Comparison of ENCODE assay signal across 22 mouse cellular contexts in genomic region chr7:100469502-100469901, GRCm38 (mm10). TPM values are rescaled to one million over a fixed set of nuclear protein-coding genes. Genes with fewer than 3 reads are reported as not detected.
DNase-seq lines count a peak whose midpoint lies in the region; ATAC-seq and TF ChIP-seq lines count a peak whose summit lies in the region.
"Had no signal": no experiment of that assay in that cellular context is flagged by ENCODE, and none has a peak within 500 bp of the region (broad histone marks: within the 10 kb centered on the region; RNA-seq: fewer than 3 reads in every experiment).

No protein-coding gene starts in this region.

- no peak overlapping the region for H3K4me3 ChIP-seq in gastrocnemius, adult 2 months
- no peak overlapping the region for H3K4me3 ChIP-seq in liver, embryonic 12.5 days
- H3K4me3 ChIP-seq in liver, embryonic 16.5 days (ENCODE audit: low read depth, low read length) = no peak overlapping the region
- no peak overlapping the region for H3K4me3 ChIP-seq in forebrain, embryonic 10.5 days
- H3K4me3 ChIP-seq: embryonic facial prominence, embryonic 12.5 days; hindbrain, embryonic 13.5 days had no signal

- no peaks in the 10 kb centered on the region for H3K27me3 ChIP-seq in liver, embryonic 12.5 days (replicated peaks)
- no peaks in the 10 kb centered on the region for H3K27me3 ChIP-seq in liver, embryonic 16.5 days (ENCODE audit: control insufficient read depth, insufficient read depth, low read depth, low read length)
- no peaks in the 10 kb centered on the region for H3K27me3 ChIP-seq in forebrain, embryonic 10.5 days (ENCODE audit: poor library complexity, severe bottlenecking)
- H3K27me3 ChIP-seq: embryonic facial prominence, embryonic 12.5 days; hindbrain, embryonic 13.5 days had no signal

- intact Hi-C loops in gastrocnemius, adult 2 months (cut with DNase I) = loop anchor here (5.0 kb wide), 1 partner anchor 37 kb away; no protein-coding TSS in a partner anchor

- no peak for DNase-seq in gastrocnemius, adult 2 months
- no peak for DNase-seq in gastrocnemius, postnatal 10 days
- DNase-seq in thymus, postnatal 25 days = no peak
- no peak for DNase-seq in ovary, postnatal 14 days (ENCODE audit: low spot score)
- DNase-seq in forebrain, embryonic 10.5 days (ENCODE audit: extremely low spot score, low spot score) = no peak
- DNase-seq: adrenal gland, postnatal 10 days; cerebellum, adult 11-12 months; cerebellum, adult 9-10 months; cerebellum, postnatal 25 days; gastrocnemius, postnatal 14 days; heart, postnatal 4 days had no signal

- 91% methylated on average over 1 of the region's 1 CpGs for WGBS in liver, embryonic 12.5 days (ENCODE audit: insufficient replicate concordance)
- 67% methylated on average over 1 of the region's 1 CpGs for WGBS in liver, embryonic 16.5 days (ENCODE audit: insufficient replicate concordance)
- WGBS in forebrain, embryonic 10.5 days = 97% methylated on average over 1 of the region's 1 CpGs

- peak overlapping the region; percentile 4; the same call in 1 of the 2 replicates for H3K4me2 ChIP-seq in liver, embryonic 12.5 days
- peak overlapping the region; percentile 17 for H3K4me2 ChIP-seq in liver, embryonic 16.5 days (ENCODE audit: low read depth, low read length)
- H3K4me2 ChIP-seq: embryonic facial prominence, embryonic 12.5 days; hindbrain, embryonic 13.5 days had no signal

- H3K4me1 ChIP-seq in liver, embryonic 12.5 days = peaks cover 77% of the 10 kb centered on the region
- peaks cover 50% of the 10 kb centered on the region for H3K4me1 ChIP-seq in liver, embryonic 16.5 days (ENCODE audit: control insufficient read depth, low read depth, low read length)
- no peaks in the 10 kb centered on the region for H3K4me1 ChIP-seq in forebrain, embryonic 10.5 days

- no peak for ATAC-seq in liver, embryonic 12.5 days
- no peak for ATAC-seq in liver, embryonic 16.5 days (ENCODE audit: low read depth)
- ATAC-seq: forebrain, embryonic 14.5 days; hindbrain, postnatal 0 days had no signal

- TF ChIP-seq CTCF in gastrocnemius, adult 2 months (IDR thresholded peaks at IDR 0.05) = no peak

- H3K36me3 ChIP-seq in liver, embryonic 12.5 days = peaks cover 35% of the 10 kb centered on the region
- H3K36me3 ChIP-seq in liver, embryonic 16.5 days (ENCODE audit: control insufficient read depth, insufficient read depth) = peaks cover 2% of the 10 kb centered on the region; the same call in 1 of the 2 replicates
- peaks cover 66% of the 10 kb centered on the region for H3K36me3 ChIP-seq in forebrain, embryonic 10.5 days (replicated peaks)

- H3K9me3 ChIP-seq in liver, embryonic 12.5 days (replicated peaks) = no peaks in the 10 kb centered on the region
- no peaks in the 10 kb centered on the region for H3K9me3 ChIP-seq in liver, embryonic 16.5 days (replicated peaks; ENCODE audit: control insufficient read depth, low read length)
- H3K9me3 ChIP-seq in forebrain, embryonic 10.5 days = no peaks in the 10 kb centered on the region
- H3K9me3 ChIP-seq: embryonic facial prominence, embryonic 12.5 days; hindbrain, embryonic 13.5 days had no signal

- H3K27ac ChIP-seq in gastrocnemius, adult 2 months = peak overlapping the region; percentile 97
- peak overlapping the region; percentile 100 for H3K27ac ChIP-seq in liver, embryonic 12.5 days
- peak overlapping the region; percentile 100 for H3K27ac ChIP-seq in liver, embryonic 16.5 days (ENCODE audit: low read length)
- H3K27ac ChIP-seq in forebrain, embryonic 10.5 days = no peak overlapping the region
- H3K27ac ChIP-seq: embryonic facial prominence, embryonic 12.5 days; hindbrain, embryonic 13.5 days; hindbrain, postnatal 0 days had no signal

- H3K9ac ChIP-seq in liver, embryonic 12.5 days = peak overlapping the region; percentile 69
- H3K9ac ChIP-seq in liver, embryonic 16.5 days (ENCODE audit: low read depth, low read length) = peak overlapping the region; percentile 64
- H3K9ac ChIP-seq: embryonic facial prominence, embryonic 12.5 days; hindbrain, embryonic 13.5 days had no signal

RNA-seq across cellular contexts. Expression of gene Ucp3, which starts 3.3 kb away (rescaled TPM):
- total RNA-seq in gastrocnemius, adult 2 months (2021) = 100 to 1,000 TPM; 141 to 174 TPM
- total RNA-seq in gastrocnemius, postnatal 10 days (2021) = 10 to 100 TPM; 77.1 to 79.5 TPM
- 0.10 TPM in 1 of 2 replicates, not detected in the other for polyA plus RNA-seq in liver, embryonic 12.5 days (2016; fragmentation: Nextera tagmentation; extraction: Ambion mirVana)
- 0.05 and 0.08 TPM in 2 replicates for polyA plus RNA-seq in liver, embryonic 16.5 days (2015; fragmentation: Nextera tagmentation; extraction: Ambion mirVana)
- not detected in 2 replicates for polyA plus RNA-seq in forebrain, embryonic 10.5 days (2016; fragmentation: Nextera tagmentation; extraction: Ambion mirVana)
- total RNA-seq: MEL had no signal
- polyA plus RNA-seq: brain, embryonic 14.5 days; C2C12; embryonic facial prominence, embryonic 12.5 days; forebrain, embryonic 14.5 days; hindbrain, embryonic 13.5 days had no signal

RNA-seq across cellular contexts. Expression of gene Ucp2, which starts 23.6 kb away (rescaled TPM):
- 10 to 100 TPM; 17.4 to 27.2 TPM for total RNA-seq in gastrocnemius, adult 2 months (2021)
- total RNA-seq in gastrocnemius, postnatal 10 days (2021) = 100 to 1,000 TPM; 133 to 155 TPM
- 814 and 842 TPM in 2 replicates for polyA plus RNA-seq in liver, embryonic 12.5 days (2016; fragmentation: Nextera tagmentation; extraction: Ambion mirVana)
- 722 and 766 TPM in 2 replicates for polyA plus RNA-seq in liver, embryonic 16.5 days (2015; fragmentation: Nextera tagmentation; extraction: Ambion mirVana)
- 78.7 and 93.9 TPM in 2 replicates for polyA plus RNA-seq in forebrain, embryonic 10.5 days (2016; fragmentation: Nextera tagmentation; extraction: Ambion mirVana)

RNA-seq across cellular contexts. Expression of gene Dnajb13, which starts 45.3 kb away (rescaled TPM):
- total RNA-seq in gastrocnemius, adult 2 months (2021) = not detected
- total RNA-seq in gastrocnemius, postnatal 10 days (2021) = not detected
- polyA plus RNA-seq in liver, embryonic 12.5 days (2016; fragmentation: Nextera tagmentation; extraction: Ambion mirVana) = 2.5 TPM in 2 replicates
- 3.0 and 4.4 TPM in 2 replicates for polyA plus RNA-seq in liver, embryonic 16.5 days (2015; fragmentation: Nextera tagmentation; extraction: Ambion mirVana)
- 0.26 and 0.30 TPM in 2 replicates for polyA plus RNA-seq in forebrain, embryonic 10.5 days (2016; fragmentation: Nextera tagmentation; extraction: Ambion mirVana)
- total RNA-seq: gastrocnemius, postnatal 14 days; heart, postnatal 10 days; heart, postnatal 4 days had no signal
- polyA plus RNA-seq: heart, embryonic 14.5 days had no signal
